Mouse (Mus musculus): ENCODE measurements around the gene 1700024G13Rik.
"Not testable (repeated sequence)": the region's sequence is repeated elsewhere in the genome, so short reads cannot be mapped to it uniquely, and the experiment has no call there.

Gene 1700024G13Rik

GRCm38 (mm10) chr14:32388196-32388595 is at the start of gene 1700024G13Rik:
1700024G13Rik (minus strand) TSS chr14:32388391.
- in situ Hi-C loops (cut with MboI, MseI) = no loop called here

GRCm38 (mm10) chr14:32437352-32437793 is 49.2 kb upstream of the 1700024G13Rik start:
- in situ Hi-C loops (cut with MboI, MseI) = loop anchor here in 1 of 2 experiments (10.0 to 25.0 kb wide), 2 partner anchors 725 to 1337 kb away; no protein-coding TSS in a partner anchor

- in situ Hi-C loops (cut with MboI, MseI) = loop anchor here in 1 of 2 experiments (5.0 to 25.0 kb wide), 2 partner anchors 97 to 733 kb away; no protein-coding TSS in a partner anchor
These were observed 40.9 kb upstream of the 1700024G13Rik start for GRCm38 (mm10) chr14:32429030-32429602.

- in situ Hi-C loops (cut with MboI, MseI) = loop anchor here in 1 of 2 experiments (5.0 kb wide), 1 partner anchor 52 kb away; no protein-coding TSS in a partner anchor
These were observed 35.8 kb upstream of the 1700024G13Rik start for GRCm38 (mm10) chr14:32423946-32424345.

GRCm38 (mm10) chr14:32418747-32419146 is 30.6 kb upstream of the 1700024G13Rik start:
- in situ Hi-C loops (cut with MboI, MseI) = no loop called here

- in situ Hi-C loops (cut with MboI, MseI) = no loop called here
These were observed 23.9 kb upstream of the 1700024G13Rik start for GRCm38 (mm10) chr14:32412075-32412474.

GRCm38 (mm10) chr14:32410084-32410483 is 21.9 kb upstream of the 1700024G13Rik start:
- in situ Hi-C loops (cut with MboI, MseI) = no loop called here

- in situ Hi-C loops (cut with MboI, MseI) = not testable (repeated sequence)
These were observed 17.2 kb upstream of the 1700024G13Rik start for GRCm38 (mm10) chr14:32405399-32405798.

- in situ Hi-C loops (cut with MboI, MseI) = no loop called here
These were observed 6.6 kb downstream of the 1700024G13Rik start for GRCm38 (mm10) chr14:32381619-32382018.

- in situ Hi-C loops (cut with MboI, MseI) = no loop called here
These were observed 7.1 kb downstream of the 1700024G13Rik start for GRCm38 (mm10) chr14:32381066-32381465.

GRCm38 (mm10) chr14:32380099-32380480 is 8.1 kb downstream of the 1700024G13Rik start:
- in situ Hi-C loops (cut with MboI, MseI) = no loop called here

GRCm38 (mm10) chr14:32379395-32380098 is 8.6 kb downstream of the 1700024G13Rik start:
- in situ Hi-C loops (cut with MboI, MseI) = no loop called here

GRCm38 (mm10) chr14:32372510-32372909 is 15.7 kb downstream of the 1700024G13Rik start:
- in situ Hi-C loops (cut with MboI, MseI) = loop anchor here in 1 of 2 experiments (5.0 kb wide), 2 partner anchors 50 to 95 kb away; partner anchors contain the start of gene Chat

- in situ Hi-C loops (cut with MboI, MseI) = loop anchor here in 1 of 2 experiments (5.0 kb wide), 2 partner anchors 53 to 98 kb away; partner anchors contain the start of gene Chat
These were observed 18.4 kb downstream of the 1700024G13Rik start for GRCm38 (mm10) chr14:32369756-32370155.

GRCm38 (mm10) chr14:32364359-32364758 is 23.8 kb downstream of the 1700024G13Rik start:
- in situ Hi-C loops (cut with MboI, MseI) = no loop called here

GRCm38 (mm10) chr14:32351181-32351920 is 36.8 kb downstream of the 1700024G13Rik start:
- in situ Hi-C loops (cut with MboI, MseI) = not testable (repeated sequence)

- in situ Hi-C loops (cut with MboI, MseI) = no loop called here
These were observed 40.9 kb downstream of the 1700024G13Rik start for GRCm38 (mm10) chr14:32347307-32347706.

GRCm38 (mm10) chr14:32344694-32345093 is 43.5 kb downstream of the 1700024G13Rik start:
- in situ Hi-C loops (cut with MboI, MseI) = no loop called here

- in situ Hi-C loops (cut with MboI, MseI) = no loop called here
These were observed 44.0 kb downstream of the 1700024G13Rik start for GRCm38 (mm10) chr14:32344176-32344575.

GRCm38 (mm10) chr14:32341823-32342222 is 46.4 kb downstream of the 1700024G13Rik start:
- in situ Hi-C loops (cut with MboI, MseI) = no loop called here

GRCm38 (mm10) chr14:32336547-32336946 is 51.6 kb downstream of the 1700024G13Rik start:
- in situ Hi-C loops (cut with MboI, MseI) = no loop called here

- in situ Hi-C loops (cut with MboI, MseI) = no loop called here
These were observed 52.2 kb downstream of the 1700024G13Rik start for GRCm38 (mm10) chr14:32336021-32336420.

Measured in T-helper 17 cell (primary cell).